Mouse (Mus musculus) CH12.LX (cell line): ENCODE results near the gene Asb7.

ENCODE experiments used
- CHD2 ChIP-seq: IDR thresholded peaks from 2 replicates; pipeline ENCODE4 v1.6.1; 2011; ENCODE audit warnings: low read length, improper control_type of control experiment
- CTCF ChIP-seq, 2 experiments: IDR thresholded peaks in 1 of 2; conservative IDR thresholded peaks in 1 of 2; 2 replicates each; pipeline ENCODE4 v1.5.1; 2011 to 2012; ENCODE audit warnings: low read depth in 2 of 2, low read length in 2 of 2, improper control_type of control experiment in 1 of 2, inconsistent platforms in 1 of 2, mild to moderate bottlenecking in 1 of 2, moderate library complexity in 1 of 2
- E2F4 ChIP-seq: IDR thresholded peaks from 2 replicates; pipeline ENCODE4 v1.6.1; 2011; ENCODE audit warnings: low read depth, low read length, improper control_type of control experiment; ENCODE audit not compliant: insufficient replicate concordance
- EP300 ChIP-seq: IDR thresholded peaks from 2 replicates; pipeline ENCODE4 v1.6.1; 2011; ENCODE audit warnings: low read length, improper control_type of control experiment
- HCFC1 ChIP-seq: IDR thresholded peaks from 2 replicates; pipeline ENCODE4 v1.6.1; 2012; ENCODE audit warnings: low read depth, mild to moderate bottlenecking, inconsistent platforms, low read length, improper control_type of control experiment
- JUN ChIP-seq: IDR thresholded peaks from 2 replicates; pipeline ENCODE4 v1.6.1; 2011; ENCODE audit warnings: low read depth, mild to moderate bottlenecking, low read length, improper control_type of control experiment, moderate library complexity; ENCODE audit not compliant: insufficient read depth
- JUND ChIP-seq: conservative IDR thresholded peaks from 2 replicates; pipeline ENCODE4 v1.6.1; 2011; ENCODE audit warnings: low read depth, low read length, improper control_type of control experiment
- MAZ ChIP-seq: IDR thresholded peaks from 2 replicates; pipeline ENCODE4 v1.6.1; 2012; ENCODE audit warnings: low read depth, mild to moderate bottlenecking, inconsistent platforms, low read length, improper control_type of control experiment, moderate library complexity
- MXI1 ChIP-seq: IDR thresholded peaks from 2 replicates; pipeline ENCODE4 v1.6.1; 2011; ENCODE audit warnings: mild to moderate bottlenecking, low read depth, low read length, improper control_type of control experiment
- NELFE ChIP-seq: IDR thresholded peaks from 2 replicates; pipeline ENCODE4 v1.6.1; 2011; ENCODE audit warnings: low read depth, low read length, improper control_type of control experiment
- NRF1 ChIP-seq: IDR thresholded peaks from 2 replicates; pipeline ENCODE4 v1.6.1; 2014; ENCODE audit warnings: low read depth, mild to moderate bottlenecking, inconsistent platforms, low read length, improper control_type of control experiment, moderate library complexity
- POLR2A ChIP-seq: IDR thresholded peaks from 2 replicates; pipeline ENCODE4 v1.6.1; 2011; ENCODE audit warnings: low read depth, mild to moderate bottlenecking, improper control_type of control experiment, low read length
- TCF12 ChIP-seq: IDR thresholded peaks from 2 replicates; pipeline ENCODE4 v1.6.1; 2014; ENCODE audit warnings: low read depth, mild to moderate bottlenecking, inconsistent platforms, low read length, improper control_type of control experiment
- USF2 ChIP-seq: conservative IDR thresholded peaks from 2 replicates; pipeline ENCODE4 v1.6.1; 2011; ENCODE audit warnings: low read depth, low read length, improper control_type of control experiment

GRCm38 (mm10) chr7:66597900-66598299, 91.5 kb downstream of the Asb7 start:
- TF ChIP-seq CTCF (conservative IDR thresholded peaks at IDR 0.05 in 1 of 2, IDR thresholded peaks at IDR 0.05 in 1 of 2; ENCODE audit: low read depth in 2 of 2, low read length in 2 of 2) (no peak), USF2 (no peak), POLR2A (no peak), EP300 (no peak), NRF1 (no peak), TCF12 (no peak), HCFC1 (no peak), NELFE (no peak), JUND (no peak), MAZ (no peak), CHD2 (no peak), MXI1 (no peak), E2F4 (no peak), JUN (no peak)
